Mouse (Mus musculus): ENCODE data around the gene Gemin5.
A peak's percentile ranks its signal among the peaks of the same experiment; 100 is the strongest.

Gene Gemin5

DNA sequence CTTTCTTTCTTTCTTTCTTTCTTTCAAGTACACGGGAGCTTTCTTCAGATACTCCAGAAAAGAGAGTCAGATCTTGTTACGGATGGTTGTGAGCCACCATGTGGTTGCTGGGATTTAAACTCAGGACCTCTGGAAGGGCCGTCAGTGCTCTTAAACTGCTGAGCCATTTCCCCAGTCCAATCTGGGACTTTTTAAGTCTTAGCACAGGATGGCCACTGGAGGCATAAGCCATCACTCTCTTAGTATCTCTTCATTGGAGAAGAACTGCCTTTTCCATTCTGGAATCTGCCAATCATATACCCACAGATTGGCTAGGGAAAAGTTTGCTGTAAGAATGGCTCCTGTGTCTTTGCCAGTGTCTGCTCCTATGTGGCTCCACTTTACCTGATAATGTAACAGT, 61.3 kb downstream of the Gemin5 start:
- no peak for DNase-seq

DNA sequence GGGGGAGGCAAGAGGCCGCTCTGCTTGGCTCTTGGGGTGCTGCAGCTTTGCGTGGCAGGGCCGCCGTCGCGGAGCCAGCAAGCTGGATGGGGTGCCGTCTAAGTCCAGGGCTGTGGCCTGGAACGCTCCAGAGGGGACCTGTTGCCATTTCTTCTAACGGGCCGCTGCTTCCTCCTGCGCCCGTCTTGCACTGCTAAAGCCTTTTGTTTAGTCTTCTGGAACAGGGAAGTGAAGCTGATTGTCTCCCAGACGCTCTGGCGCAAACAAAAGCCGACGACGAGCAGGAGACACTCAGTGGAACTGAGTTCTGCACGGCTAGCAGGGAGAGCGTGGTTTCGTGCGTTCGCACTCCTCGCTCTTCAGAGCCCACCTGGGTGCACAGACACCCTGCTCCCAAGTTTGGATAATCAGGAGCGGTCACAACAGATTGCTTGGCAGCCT, 64.0 kb downstream of the Gemin5 start:
- no peak for DNase-seq

DNA sequence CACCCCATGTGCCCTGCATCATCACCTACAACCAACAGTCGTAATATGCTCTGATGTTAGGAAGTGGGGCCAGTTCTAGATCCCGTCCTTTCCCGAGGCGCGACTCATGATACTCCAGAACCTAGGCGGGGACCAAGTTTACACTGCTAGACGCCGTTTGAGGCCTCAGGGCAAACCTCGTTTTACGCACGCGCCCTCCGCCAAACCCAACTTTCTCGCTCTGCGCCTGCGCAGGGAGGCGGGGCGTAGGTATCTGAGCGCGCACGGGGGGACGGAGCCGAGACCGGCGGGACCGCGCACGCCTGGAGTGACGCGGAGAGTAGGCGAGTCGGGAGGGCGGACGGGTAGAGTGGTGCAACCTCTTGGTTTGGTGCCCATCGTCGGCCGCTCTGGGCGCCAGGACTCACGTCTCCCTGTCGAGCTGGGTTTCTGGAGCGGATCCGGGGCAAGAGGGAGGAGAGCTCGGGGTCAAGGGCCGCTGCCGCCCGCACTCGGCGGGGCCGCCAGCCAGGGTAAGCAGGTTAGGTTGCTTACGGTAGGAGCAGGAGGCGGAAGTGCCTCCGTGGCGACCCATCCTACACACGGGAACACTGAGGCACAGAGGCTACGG, 64.5 kb downstream of the Gemin5 start, which contains the start of gene Cnot8:
Gene Cnot8, plus strand, starts transcription at position 457 of the 610 bp plus-strand sequence.
- peak; percentile 99 for DNase-seq

- DNase-seq, result peak; percentile 71
Measured at GRCm38 (mm10) chr11:58103344-58103653, 65.0 kb downstream of the Gemin5 start.

DNA sequence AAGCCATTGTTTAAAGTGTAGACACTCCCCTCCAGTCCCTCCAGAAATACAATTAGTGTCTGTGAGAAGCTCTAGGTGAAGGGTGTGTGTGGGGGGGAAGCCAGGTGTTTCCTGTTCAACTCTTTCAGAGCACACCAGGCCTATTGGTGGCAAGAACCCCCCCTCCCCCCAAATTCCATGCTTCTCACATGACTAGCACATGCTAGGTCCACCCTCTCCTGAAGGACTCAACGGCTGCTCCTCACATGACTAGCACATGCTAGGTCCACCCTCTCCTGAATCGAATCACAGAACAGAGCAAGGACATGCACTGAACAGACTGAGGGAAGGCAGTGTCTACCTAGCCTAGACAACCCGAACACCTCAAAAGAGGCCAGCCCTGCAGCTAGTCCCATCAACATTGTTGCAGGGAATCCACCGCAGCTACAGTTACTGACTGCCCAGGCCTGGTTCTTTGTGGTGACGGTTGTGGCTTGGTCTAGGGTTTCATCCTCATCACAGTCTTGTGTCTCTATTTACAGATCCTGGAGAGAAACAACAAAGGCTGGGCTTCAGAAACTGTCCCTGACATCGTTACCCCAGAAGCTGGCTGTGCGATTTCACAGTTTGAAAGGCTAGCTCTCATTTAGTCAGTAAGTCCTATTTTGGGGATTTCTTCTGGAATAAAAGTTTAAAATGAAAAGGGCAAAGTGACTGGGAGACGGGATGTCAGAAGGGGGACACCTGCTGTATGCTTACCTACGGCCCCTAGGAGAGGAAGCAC, 65.6 kb downstream of the Gemin5 start:
- peak; percentile 76 for DNase-seq

GRCm38 (mm10) chr11:58102146-58102545, 66.2 kb downstream of the Gemin5 start:
- peak; percentile 55 for DNase-seq

DNA sequence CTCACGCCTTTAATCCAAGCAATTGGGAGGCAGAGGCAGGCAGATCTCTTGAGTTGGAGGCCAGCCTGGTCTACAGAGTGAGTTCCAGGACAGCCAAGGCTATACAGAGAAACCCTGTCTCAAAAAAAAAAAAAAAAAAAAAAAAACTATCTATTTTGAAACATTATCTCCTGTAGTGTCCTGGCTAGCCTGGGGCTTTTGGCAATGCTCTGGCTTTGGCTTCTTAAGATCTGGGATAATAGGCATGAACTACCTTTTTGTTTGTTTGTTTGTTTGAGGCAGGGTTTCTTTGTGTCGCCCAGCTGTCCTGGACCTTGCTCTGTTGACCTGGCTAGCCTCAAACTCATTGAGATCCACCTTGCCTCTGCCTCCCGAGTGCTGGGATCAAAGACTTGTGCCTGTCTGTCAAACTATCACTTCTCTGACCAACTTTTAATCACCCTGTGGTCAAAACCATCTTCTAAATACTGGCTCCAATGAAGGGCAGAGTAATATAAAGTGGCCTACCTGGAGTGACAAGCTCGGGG, 67.1 kb downstream of the Gemin5 start:
- no peak for DNase-seq

DNA sequence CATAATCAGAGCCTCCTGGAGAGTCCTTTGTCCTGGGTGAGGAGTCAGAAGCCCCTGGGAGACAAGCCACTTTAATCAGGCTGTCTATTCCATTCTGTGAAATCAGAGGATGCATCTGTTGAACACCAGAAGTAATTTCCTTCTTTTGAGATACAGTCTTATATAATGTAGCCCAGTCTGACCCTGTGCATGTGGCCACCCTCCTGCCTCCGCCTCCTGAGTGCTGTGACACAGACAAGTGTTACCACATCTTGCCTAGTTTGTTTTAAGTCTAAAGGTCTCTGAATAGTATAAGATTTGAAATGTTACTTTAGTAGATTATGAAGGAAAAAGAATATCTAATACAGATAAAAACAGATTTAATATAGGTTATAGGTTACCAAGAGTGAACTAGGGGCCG, 68.3 kb downstream of the Gemin5 start:
- no peak for DNase-seq

- DNase-seq, result peak; percentile 27
Measured at GRCm38 (mm10) chr11:58098366-58098720, 70.0 kb downstream of the Gemin5 start.

DNA sequence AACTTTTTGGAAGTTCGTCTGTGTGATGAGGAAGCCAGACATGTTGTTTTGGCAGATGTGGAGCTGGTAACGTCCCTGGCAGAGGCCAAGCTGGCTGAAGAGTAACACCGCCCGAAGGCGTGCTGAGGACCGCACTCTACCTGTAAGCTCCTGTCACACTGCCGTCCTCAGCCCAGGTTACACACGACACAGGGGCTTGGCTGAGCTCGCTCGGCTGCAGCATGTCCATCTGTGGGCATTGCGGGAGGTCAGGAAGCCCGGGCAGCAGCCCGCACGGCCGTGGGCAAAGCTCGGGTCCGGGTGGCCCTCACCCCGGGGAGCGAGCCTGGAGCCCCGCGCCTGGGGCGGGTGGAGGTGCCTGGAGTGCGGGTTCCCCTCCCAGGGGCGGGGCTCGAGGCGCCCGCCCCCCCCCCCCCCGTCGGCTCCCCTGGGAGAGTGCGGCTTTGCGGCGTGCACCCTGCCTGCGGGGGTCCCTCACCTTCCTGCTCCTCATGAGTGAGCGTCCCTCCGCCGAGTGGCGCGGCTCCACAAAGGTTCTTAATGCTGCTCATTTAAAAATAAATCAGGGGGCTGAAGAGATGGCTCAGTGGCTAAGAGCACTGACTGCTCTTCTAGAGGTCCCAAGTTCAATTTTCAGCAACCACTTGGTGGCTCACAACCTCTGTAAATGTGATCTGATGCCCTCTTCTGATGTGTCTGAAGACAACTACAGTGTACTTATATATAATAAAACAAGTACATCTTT, 70.5 kb downstream of the Gemin5 start:
- DNase-seq, result peak; percentile 63

DNA sequence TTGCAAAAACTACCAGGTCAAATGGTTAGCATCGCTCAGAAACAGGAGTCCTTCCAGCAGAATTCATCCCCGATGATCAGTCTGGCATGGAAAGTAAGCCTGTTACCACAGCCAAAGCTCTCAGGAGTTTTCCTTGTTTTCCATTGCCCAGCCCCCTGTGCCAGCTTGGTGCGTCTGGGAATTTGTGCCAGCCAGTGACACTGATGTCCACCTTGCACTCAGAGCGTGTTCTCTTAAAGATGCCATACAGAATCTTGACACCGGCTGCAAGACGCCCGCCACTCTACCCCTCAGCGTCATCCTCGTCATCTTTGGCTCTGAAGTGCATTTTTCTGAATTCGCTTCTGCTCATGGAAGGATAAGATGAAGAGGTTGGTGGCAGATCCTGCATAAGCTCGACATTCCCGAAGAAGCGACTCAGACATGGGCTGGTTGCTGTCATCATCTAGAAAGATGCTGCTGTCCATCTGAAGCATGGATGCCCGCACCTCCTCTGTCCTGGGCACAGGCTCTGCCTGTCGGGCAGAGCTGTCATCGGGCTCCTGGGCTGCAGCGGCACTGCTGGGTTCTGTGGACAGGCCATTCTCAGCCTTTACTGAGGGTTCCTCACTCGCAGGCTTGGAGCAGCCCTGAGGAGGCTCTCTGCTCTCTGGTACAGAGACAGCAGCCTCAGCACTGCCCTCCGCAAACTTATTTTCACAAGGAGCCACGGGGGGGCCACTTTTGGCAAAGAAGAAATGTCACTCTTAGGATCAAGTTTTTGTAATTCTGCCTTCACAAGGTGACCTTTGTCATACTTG, 71.3 kb downstream of the Gemin5 start:
- peak; percentile 50 for DNase-seq

GRCm38 (mm10) chr11:58096160-58096559, 72.2 kb downstream of the Gemin5 start:
- peak; percentile 62 for DNase-seq

DNA sequence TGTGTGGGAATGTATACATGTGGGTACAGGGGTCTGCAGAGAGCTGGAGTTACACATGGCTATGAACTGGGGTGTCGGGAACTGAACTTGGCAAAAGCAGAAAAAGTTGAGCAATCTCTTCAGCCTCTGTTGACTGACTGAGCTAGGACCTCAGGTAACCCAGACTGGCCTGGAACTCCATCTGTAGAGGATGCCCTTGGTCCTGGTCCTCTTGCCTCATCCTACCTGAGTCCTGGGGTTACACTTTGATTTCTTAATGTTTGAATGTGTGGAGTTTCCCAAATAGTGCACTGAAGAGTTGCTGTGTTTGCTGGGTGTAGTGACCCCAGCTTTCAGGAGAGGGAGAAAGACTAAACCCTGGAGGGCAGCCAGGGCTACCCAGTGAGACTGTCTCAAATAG, 72.8 kb downstream of the Gemin5 start:
- DNase-seq, result no peak

DNA sequence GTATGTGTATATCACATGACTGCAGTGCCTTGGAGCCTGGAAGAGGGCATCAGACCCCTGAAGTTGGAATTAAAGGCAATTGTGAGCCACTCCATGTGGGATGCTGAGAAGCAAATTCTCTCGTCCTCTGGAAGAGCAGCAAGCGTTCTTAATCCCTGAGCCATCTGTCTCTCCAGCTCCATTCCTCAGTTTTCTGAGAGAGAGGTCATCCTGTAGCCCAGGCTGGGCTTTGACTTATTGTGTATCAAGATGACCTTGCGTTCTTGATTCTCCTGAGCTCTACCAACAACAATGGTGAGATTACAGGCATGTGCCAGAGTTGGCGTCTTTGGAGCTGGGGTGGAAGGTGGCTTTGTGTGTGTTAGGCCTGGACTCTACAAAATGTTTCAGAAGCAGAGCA, 73.6 kb downstream of the Gemin5 start:
- no peak for DNase-seq

DNA sequence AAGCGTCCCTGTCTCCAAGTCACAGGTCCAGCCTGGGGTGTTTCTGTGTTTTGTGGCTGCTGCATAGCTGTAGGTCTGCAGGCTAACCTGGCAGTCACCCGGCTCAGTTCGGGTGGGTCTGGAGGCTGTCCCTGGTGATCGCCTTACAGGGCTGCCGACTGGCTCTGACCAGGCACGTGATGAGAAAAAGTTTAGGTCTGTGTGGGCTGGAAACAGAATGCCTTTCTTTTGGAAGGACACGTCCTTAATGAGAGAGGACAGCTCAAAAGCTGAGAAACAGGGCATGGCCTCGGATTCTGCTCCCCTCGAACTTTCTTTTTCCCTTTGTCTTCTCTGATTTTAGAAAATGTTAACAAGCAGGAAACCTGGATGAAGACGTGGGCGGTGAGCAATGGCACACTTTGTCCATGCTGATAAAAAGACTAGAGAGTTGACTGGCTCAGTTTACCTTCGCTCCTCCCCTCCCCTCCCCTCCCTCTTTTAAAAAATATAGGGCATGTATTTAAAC, 75.3 kb downstream of the Gemin5 start, which contains the start of gene Gm12248:
Gene Gm12248, minus strand, starts transcription at position 114 of the 508 bp plus-strand sequence.
- no peak for DNase-seq

DNA sequence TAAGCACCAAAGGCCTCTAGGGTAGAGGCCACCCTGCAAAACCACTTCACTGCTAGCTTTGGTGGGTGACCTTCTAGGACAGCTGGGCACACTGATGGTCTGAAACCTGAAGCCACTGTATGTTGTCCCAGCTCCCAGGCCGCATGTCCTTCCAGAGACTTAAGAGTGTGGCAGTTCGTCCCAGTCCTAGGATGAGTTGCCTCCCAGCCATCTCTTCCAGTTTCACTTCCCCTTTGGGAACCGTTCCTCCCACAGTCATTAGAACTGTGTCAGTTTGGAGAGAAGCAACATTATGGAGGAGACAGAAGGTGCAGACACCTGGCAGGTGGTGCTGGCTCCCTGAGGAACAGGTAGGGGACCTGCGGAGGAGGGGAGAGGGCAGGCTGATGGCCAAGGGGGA, 75.8 kb downstream of the Gemin5 start:
- no peak for DNase-seq

- no peak for DNase-seq
Measured at GRCm38 (mm10) chr11:58081716-58082115, 86.6 kb downstream of the Gemin5 start.

- DNase-seq, result no peak
Measured at GRCm38 (mm10) chr11:58077270-58077669, 91.1 kb downstream of the Gemin5 start.

DNA sequence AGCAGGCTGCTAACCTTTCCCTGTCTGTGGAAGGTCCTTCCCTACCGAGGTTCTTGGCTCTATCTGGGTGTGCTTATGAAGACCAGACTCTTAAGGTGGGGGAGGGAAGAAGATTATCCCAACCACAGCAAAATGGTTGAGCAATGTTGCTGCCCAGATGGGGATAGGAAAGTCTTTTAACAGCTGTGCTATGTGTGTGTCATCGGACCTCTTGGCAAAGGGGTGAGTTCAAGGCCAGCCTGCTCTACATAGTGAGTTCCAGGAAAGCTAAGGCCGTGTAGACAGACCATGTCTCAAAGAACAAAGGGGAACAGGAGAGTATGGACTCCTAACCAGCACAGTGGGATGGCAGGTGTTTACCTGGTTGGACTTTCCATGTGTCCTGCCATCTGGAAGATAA, 95.4 kb downstream of the Gemin5 start:
- DNase-seq, result no peak

Measured in thymus, postnatal 4 days (tissue).